ENCODE assay signal across 8 mouse cellular contexts in the genomic region with DNA sequence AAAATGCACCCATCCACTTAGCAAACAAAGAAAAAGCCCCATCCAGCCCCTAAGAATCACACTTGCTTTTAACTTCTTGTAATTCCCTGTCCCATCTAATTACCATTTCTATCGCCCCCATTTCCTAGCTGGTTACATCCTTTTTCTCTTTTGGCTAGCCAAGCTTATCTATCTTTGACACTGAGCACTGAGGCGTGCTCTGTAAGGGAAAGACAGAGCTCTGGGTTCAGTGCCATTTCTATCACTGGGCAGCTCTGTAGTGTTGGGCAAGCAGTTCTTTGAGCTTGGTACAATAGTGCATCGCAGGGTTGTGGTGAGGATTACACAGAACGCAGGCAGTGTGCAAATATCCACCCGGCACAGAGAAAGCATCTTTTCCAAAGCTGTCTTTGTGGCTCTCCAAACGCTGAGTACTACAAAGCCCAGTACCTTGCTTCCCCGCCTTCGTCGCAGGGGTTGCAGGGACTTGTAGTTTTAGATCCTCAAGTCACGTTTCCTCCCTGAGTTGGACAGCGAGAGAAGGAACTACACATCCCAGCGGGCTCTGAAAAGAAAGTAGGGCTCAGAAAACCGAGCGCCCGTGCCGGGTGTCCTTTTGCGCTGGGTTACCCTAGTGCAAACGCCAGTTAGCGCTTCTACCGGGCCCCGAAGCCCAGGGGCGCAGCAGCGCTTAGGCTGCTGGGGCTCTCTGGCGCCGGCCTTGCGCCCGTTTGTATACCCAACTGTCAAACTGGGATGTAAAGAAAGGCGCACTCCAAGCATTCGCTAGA. TPM values are rescaled to one million over a fixed set of nuclear protein-coding genes. Genes with fewer than 3 reads are reported as not detected.
DNase-seq lines count a peak whose midpoint lies in the region; ATAC-seq lines count a peak whose summit lies in the region.

No protein-coding gene starts in this region.

- H3K9me3 ChIP-seq in hindbrain, embryonic 12.5 days (replicated peaks), result no peaks in the 10 kb centered on the region

- DNase-seq in NIH3T3 (ENCODE audit: low read depth), result peak; percentile 94
- peak; percentile 92 to 96 for DNase-seq in cerebellum, postnatal 10 days
- peak; percentile 86 to 88 for DNase-seq in frontal cortex, postnatal 10 days (ENCODE audit: low spot score in 2 of 2)
- peak; percentile 88 to 97 for DNase-seq in layer of hippocampus, postnatal 14 days (ENCODE audit: low spot score in 2 of 2)
- DNase-seq in lung, postnatal 14 days, result peak; percentile 88
- DNase-seq in retina, adult 2 months (ENCODE audit: low read depth, low spot score), result peak; percentile 93
- DNase-seq in thymus, postnatal 36 days, result peak; percentile 85 to 92

- H3K9ac ChIP-seq in hindbrain, embryonic 12.5 days, result peak overlapping the region; percentile 73

- H3K4me1 ChIP-seq in hindbrain, embryonic 12.5 days, result peaks cover 18% of the 10 kb centered on the region

- peaks cover 28% of the 10 kb centered on the region for H3K27me3 ChIP-seq in hindbrain, embryonic 12.5 days

- peak; percentile 92 for ATAC-seq in hindbrain, embryonic 12.5 days (ENCODE audit: low FRiP score)

- peak overlapping the region; percentile 66 for H3K4me3 ChIP-seq in hindbrain, embryonic 12.5 days

- peak overlapping the region; percentile 84 for H3K4me2 ChIP-seq in hindbrain, embryonic 12.5 days (replicated peaks)

- H3K36me3 ChIP-seq in hindbrain, embryonic 12.5 days, result no peaks in the 10 kb centered on the region

- WGBS in hindbrain, embryonic 12.5 days, result under 1% methylated on average over 29 of the region's 29 CpGs

- peak overlapping the region; percentile 97 for H3K27ac ChIP-seq in hindbrain, embryonic 12.5 days

RNA-seq across cellular contexts. Expression of a gene that starts 1.1 kb away (rescaled TPM):
- 6.1 and 7.2 TPM in 2 replicates for polyA plus RNA-seq in hindbrain, embryonic 12.5 days (2016; fragmentation: Nextera tagmentation; extraction: Ambion mirVana)
- 10 to 100 TPM; 41.2 to 42.2 TPM for total RNA-seq in layer of hippocampus, postnatal 14 days (2021)

RNA-seq across cellular contexts. Expression of a gene that starts 51.2 kb away (rescaled TPM):
- 114 and 115 TPM in 2 replicates for polyA plus RNA-seq in hindbrain, embryonic 12.5 days (2016; fragmentation: Nextera tagmentation; extraction: Ambion mirVana)
- total RNA-seq in layer of hippocampus, postnatal 14 days (2021), result 10 to 100 TPM; 83.6 to 89.6 TPM

Comparison
In these comparisons a context has a peak if more than half of its experiments do, and no peak if none do; other contexts are left out.
1. Peak in every context shown above with its lines: DNase-seq, ATAC-seq, H3K4me3 ChIP-seq and H3K27ac ChIP-seq.